Mouse (Mus musculus) kidney, postnatal 25 days (tissue): ENCODE data around the gene Pigr.

Source experiments
- DNase-seq, 2 experiments: peaks; one replicate each; pipeline ENCODE4 v3.0.0; 2021; ENCODE audit warnings: mixed read lengths in 2 of 2

The Pigr gene

DNA sequence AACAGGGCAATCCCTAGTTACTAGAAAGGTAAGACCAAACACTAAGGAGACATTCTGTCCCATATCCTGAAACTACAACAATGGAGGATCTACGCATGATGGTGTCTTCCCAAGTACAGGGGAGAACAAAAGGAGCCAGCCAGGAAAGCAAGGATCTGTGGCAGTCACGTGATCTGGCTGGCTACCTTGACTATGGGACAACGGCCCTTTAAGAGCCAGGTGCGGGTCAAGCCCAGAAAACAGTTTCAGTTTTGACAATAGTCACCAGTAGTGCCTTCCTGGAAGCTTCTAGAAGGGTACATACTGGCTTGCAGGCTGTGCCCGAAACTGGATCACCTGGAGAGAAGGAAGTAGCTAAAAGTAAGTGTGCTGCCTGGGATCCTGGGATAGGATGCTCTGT, at the start of gene Pigr:
TSS of gene Pigr (plus strand) at position 237 of the 400 bp plus-strand sequence.
- DNase-seq: no peak

DNA sequence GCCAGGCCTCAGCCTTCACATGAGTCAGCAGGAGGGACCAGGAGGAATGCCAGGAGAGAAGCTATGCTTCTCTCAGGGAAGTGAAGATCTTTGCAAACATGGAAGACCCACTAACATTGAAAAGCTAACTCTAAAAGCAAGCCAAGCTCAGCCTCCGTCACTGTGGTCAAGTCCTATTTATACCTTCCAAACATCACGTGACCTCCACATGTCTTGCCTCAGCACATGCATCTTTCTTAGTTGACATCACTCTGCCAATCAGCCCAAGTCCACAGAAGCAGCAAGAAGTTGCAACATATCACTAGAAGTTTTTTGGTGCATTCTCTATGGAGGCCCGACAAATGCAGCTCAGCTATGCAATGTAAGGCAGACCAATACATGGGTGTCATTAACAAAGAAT, 46.6 kb upstream of the Pigr start:
- DNase-seq: no peak

DNA sequence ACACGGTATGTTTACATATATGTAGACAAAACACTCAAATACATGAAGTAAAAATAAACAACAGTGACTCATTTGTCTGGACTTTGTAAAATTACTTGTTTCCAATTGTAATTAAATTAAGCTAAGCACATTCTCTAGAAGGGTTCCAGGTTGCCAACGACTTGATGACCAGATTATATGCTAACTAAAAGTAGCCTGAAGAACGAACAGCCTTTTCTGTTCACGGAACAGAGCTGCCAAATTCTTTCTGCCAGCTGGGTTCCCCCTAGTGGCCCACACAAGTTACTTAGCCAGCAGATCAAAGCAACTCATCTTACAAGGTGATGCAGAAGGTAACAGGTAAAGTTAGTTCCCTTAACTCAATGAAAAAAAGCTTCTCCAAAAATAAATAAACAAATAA, 42.4 kb upstream of the Pigr start:
- peak; percentile 55 to 62 for DNase-seq

DNA sequence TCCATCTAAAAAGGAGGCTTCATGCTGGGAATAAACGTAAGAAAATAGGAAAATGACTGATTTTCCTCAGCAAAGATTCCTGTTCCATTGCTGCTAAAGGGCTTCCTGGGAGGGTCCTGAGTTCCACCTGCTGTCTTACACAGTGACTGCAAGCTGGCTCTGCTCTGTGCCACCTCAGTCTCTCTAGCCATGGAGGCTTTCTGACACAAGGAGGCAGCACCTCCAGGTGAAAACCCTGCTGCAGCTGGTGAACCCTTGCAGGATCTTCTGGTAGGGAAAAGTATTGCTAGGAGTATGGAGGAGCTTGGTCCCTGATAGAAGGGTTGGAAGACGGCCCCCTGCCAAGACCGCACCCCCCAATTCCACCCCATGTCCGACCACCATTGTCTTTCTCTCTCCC, 39.5 kb upstream of the Pigr start:
- peak; percentile 41 to 52 for DNase-seq

DNA sequence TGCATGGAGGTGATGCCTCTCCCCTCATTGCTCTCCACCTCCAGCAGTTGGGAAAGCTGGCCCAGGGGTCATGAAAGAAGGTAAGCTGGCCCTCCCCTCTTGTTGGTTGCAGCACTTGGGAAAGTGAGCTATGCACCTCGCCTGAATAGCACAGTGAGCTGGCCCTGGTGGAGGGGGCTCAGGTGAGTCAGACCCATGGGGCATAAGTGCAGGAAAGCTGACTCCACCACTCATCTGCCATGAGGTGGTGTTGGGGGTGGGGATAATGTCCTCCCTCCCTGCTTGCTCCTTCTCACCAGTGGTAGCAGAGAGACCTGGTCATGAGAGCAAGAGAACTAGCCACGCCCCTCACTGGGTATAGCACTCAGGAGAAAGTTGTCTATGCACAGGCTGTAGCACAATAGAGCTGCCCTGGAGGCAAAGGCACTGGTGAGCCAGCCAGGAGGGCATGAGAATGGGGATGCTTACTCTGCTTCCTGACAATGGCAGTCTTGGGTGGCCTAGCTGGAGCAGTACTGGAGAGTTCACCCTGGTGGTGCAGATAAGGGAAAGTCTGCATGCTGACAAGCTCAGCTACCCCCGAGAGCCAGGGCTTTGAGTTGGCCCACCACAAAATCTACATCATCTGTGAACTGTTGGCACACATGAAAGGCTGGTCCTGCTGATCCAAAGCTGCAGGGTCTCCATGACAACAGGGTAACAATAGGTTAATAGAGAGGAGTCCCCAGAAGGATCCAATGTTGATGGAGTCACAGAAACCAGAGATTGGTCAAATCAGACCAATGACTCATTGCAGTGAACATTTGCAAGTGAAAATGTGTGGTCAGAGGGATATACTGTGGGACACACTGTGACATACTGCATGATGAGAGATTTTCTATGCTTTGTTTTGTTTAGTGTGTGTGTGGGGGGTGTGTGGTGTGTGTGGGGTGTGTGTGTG, 36.7 kb upstream of the Pigr start:
- no peak for DNase-seq

DNA sequence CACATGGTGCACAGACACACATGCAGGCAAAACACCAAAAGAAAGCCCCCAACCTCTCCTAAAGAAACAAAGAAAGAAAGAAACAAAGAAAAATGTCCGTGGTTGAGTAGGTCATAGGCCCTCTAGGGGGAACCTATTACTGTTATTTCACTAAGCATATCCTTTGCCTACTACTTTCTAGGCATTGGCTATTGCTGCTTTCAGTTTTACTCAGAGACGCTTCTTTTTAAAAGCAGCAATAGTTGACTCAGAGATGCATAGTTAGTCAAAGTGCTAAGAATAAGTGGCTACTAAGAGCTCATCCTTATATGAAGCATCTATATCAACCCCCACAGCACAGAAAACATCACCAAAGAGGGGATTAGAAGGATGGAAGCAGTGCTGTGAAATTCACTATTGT, 31.2 kb upstream of the Pigr start:
- DNase-seq: no peak

DNA sequence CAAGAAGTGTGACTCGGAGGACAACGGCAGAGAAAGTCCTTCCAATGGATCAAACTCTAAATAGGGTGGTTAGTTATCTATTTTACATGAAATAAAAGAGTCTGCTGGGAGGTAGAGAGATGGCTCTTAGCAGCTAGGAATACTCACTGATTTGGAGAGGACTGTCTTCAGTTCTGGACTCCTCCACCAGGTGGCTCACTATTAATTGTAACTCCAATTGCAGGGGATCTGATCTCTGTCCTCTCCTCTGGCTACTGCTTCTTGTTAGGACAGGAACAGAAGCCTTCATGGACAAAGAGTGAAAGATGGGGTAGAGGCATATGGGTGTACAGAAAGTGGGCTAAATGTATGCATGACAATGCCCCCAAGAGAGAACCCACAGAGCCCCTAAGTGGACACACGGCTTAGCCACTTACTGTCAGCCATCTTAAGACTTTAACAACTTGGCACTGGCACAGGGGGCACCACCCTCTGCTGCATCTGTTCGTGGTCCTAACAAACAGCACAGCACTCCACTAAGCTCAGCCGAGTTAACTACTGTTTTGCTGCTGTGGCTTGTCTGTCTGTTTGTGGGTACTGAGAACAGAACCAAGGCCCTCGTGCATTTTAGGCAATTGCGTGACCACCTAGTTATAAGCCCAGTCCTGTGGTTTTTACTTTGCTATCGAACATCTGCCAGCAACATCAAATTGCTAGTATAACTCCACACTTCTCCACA, 29.4 kb upstream of the Pigr start:
- peak; percentile 75 to 91 for DNase-seq

DNA sequence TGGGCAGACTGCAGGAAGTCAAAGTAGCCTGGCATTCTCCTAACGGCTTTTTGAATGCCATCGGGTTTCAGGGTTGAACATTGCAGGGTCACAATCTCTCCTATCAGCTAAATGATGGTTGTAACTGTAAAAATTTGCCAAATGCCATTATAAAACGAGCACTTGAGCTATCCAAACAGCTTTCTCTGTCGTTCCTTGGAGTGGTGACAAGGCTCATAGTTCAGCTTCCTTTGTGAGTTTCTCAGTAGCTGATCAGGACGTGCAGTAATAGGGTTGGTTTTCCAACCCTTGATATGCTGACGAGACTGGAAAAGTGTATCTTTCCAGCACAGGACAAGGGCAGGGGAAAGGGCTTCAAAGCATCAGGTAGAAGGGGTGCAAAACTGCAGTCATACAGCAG, 28.4 kb upstream of the Pigr start:
- peak in 1 of 2 experiments; percentile 29 for DNase-seq

DNA sequence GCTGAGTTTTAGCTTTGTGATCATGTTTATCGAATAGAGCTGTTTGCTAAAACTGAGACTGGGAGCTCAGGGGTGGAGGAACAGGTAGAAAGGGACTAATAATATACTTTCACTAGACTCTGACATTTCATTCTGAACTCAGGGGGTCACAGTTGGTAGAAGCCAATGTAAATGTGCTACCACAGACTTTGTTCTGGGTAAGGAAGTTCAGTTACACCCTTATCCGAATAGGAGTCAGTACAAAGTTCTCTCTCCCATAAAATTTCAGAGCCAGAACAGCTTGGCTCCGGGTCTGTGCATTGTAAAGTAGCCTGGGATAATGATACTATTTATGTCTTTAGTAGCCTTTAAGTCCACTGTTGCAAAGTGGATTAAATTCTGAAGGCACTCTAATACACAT, 27.9 kb upstream of the Pigr start:
- no peak for DNase-seq

DNA sequence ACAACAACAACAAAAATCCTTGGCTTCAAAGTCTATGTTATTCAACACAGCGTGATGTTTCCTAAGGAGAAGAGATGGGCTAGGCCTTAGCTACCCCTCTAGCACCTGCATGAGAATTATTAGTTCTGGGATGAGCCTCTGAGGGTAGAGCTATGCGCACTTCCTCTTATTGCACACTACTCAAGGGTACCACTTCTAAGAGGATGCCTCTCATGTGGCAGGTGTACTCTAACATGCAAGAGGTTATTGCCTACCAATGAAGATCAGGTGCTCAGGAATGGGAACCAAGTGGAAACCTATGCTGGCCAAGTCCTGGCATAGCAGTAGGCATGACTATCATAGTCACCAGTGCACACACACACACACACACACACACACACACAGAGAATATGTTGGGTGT, 27.1 kb upstream of the Pigr start:
- DNase-seq: no peak

DNA sequence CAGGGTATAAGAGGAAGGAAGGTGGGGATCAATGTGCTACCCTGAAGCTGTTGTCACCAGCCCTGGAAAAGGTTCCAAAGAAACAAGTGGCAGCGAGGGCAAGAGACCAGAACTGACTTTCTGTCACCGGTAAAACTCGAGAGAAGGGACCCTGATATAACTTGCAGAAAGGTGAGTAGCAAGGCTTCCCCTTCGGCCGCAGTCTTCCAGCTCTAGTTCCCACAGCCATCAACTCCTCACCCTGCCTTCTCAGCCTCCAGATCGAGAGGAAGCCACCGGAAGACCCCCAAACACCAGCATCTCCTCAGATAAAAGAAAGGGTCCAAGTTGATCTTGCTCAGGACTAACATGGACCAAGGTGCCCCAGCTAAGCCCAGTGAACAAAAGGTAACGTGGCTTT, 25.9 kb upstream of the Pigr start, which contains the start of gene Fcamr:
TSS of gene Fcamr (plus strand) at position 301 of the 400 bp plus-strand sequence.
- DNase-seq: no peak

DNA sequence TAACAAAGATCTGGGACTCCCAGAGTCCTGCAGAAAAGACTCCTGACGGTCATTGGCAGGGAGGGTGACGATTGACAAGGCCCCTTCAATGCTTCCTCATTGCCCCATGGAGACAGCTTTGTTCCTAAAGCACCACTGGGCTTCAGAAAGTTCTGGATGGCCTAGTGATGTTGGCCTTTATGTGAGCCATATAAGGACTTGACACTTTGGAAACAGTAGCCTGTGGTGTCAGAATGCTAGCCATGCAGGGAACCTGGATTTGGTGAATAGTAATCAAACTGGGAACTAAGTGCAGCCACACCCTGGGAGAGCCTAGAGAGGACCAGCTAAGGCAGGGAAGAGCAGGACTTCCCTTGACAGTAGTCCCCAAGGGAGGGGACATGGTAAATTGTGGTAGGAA, 25.0 kb upstream of the Pigr start:
- no peak for DNase-seq

DNA sequence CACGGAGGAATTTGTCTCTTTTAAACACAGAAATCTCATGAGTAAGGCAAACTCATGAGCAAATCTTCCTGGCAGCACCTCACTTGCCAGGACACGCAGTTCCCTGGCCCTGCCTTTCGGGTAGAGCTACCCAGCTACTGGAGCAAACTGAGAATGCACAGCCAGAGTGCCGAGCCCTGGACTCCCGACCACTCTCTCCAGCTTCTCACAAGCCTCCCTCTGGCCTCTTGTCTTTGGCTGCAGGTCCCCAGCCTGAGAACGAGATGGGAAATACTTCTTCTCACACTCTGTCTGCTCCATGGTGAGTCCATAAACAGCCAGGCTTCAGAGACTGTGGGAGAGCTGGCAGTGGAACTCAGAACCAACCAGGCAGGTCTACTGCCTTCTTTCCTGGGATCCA, 23.5 kb upstream of the Pigr start:
- DNase-seq: peak; percentile 34 to 66

DNA sequence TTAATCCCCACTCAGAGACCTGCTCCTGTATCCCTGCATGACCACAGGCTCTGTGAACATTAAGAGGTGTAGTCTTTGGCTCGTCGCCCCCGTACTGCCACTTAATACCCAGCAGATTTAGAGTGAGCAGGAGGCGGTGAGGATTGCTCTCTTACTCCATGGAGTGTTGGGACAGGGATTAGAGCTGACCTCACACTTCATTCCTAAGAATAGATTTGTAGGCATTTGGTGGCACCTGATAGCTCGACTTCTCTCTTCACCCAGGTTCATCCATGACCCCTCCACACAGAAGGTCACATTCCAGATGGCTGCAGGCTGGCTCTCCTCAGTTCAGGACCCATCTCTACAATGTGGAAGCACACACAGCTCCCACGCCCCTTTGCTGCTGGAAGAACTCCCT, 22.2 kb upstream of the Pigr start:
- DNase-seq: no peak

DNA sequence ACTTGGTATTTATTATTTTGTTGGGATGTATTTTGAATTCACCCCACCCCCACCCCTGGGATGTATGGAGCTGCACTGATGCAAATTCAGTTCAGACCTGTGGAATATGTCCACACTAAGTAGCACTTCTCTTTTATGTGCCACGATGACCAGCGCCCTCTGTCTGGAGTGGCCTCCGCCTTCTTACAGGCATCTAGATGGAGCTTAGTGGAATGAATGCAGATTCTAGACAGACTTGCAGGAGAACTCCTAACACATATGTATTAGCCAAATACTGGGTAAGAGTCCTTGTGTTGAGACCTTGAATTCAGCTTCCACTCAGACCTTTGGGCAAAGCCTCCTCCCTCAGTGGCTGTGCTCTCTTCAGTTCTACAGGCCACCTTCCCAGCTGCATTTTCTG, 15.6 kb upstream of the Pigr start:
- no peak for DNase-seq

DNA sequence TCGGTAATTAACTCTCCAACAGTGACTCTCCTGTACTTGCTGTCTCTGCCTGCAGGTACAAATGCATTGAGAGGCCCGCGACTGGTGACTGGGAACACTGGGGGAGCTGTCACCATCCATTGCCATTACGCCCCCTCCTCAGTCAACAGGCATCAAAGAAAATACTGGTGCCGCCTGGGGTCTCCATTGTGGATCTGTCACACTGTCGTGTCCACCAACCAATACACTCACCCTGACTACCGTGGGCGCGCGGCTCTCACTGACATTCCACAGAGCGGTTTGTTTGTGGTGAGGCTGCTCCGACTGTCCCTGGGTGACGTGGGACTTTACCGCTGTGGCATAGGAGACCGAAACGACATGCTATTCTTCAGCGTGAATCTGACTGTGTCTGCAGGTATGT, 15.2 kb upstream of the Pigr start:
- peak in 1 of 2 experiments; percentile 1 for DNase-seq

DNA sequence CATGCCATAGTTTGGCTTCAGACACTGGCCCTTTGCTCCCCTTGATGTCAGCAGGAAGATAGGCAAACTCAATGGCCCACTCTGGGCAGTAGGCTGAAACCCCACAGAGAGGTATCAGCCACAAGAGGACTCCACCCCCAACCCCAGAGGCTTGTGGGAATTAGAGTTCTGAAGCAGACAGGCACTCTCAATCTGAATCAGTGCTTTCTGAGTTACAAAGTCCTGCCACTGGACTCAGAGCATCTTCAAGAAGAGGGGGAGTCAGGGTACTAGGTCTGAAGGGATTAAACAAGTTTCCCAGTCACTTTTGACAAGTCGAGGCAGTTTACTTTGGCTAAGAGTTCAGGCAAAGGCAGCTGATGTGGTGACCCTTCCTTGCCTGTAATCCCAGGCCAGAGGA, 6.7 kb upstream of the Pigr start:
- DNase-seq: peak; percentile 42 to 69

DNA sequence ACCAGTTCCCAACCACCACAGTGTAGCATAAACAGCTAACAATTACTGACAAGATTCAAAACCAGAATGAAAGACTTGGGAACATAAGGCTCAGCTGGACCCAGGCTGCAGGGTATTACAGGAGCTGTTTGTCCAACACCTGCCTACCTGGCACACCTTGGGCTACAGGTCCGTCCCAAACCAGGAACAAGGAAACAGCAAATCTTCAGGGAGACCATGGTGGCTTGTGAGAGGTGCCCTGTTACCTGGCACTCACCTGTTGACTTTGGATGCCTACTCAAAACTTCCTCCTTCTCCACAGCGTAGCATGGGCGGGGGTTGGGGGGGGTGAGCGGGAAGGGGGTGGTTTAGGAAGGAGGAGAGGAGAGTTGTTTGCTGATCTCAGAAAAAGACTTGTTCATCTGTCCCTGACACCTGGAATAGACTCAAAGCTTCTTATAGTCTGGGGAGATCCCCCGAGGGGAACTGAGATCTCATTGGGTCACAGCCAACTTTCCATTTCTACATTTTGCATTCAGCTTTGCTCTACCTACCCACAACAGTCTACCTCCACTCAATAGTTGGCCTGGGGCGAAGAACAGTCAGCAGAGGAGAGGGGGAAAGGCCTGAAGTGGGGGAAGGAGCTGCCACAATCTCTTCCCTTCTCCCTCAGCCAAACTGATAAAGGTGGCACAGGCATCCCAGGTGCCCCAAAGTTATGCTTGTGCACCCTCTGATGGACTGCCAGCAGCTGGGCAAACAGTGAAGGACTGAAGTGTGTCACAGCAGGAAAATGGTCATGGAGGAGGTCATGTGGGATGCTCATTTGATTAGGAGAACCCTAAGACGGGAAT, 6.0 kb upstream of the Pigr start:
- peak in 1 of 2 experiments; percentile 61 for DNase-seq

DNA sequence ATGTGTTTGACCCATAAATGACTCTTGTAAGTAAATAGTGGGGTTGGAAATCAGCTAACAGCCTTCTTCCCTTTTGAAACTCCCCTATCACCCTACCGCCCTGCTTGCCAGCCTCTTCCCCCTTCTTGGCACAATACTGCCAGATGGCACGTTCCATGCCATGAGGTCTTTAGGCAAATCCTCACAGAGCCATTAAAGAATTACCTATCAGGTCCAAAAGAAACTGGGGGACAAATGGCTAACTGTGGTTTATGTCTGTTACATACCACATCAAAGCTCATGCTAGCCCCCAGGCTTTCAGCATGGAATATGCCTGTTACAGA, 5.4 kb upstream of the Pigr start:
- DNase-seq: no peak

DNA sequence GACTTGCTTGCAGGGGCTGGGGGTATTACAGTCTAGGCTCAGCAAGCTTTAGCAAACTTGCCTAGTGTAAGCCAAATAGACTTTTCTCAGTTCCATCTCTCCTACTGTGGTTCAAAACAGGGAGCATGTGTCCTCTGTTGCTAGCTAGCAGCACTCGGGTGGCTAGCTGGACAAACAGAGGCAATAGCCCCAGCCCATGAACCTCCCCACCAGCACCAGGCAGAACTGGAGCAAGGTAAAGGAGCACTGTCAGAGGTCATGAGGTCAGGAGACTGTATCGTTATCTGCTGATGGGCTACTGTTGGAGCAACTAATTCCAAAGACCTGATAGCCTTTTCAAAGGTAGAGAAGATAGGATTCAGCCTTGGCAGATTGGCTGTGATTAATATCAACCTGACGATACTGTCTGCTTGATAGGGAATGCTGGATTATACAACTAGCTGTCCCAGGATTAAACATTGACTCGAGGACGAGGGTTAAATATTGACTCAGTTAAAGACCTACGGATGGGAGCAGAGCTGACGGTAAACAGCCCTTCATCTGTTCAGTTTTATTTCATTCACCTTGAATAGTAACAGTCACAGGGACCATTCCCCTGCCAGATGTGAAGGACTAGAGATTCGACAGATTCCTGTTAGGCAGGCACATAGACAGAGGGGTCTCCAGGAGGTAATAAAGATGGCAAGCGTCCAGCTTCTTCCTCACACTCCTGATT, 4.4 kb upstream of the Pigr start:
- DNase-seq: peak; percentile 63 to 69

DNA sequence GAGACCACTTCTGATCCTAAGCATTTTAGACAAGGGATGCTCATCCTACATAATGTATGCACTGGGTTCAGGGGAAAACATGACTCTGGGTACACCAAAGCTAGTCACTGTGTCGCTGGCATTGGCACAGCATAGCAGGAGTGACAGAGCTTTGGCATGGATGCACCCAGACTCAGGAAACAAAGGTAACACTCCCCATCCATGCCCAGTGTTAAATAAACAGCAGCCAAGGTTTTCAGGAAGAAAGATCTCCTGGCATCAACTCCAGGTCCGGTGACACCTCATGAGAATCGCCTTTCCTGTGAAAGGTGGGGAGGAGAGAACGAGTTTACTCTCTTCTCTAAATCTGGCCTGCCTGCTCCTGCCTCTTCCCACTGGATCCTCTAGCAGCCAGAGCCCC, 2.2 kb downstream of the Pigr start:
- peak; percentile 23 to 48 for DNase-seq
